Mouse (Mus musculus) brain, adult 2 months (tissue): ENCODE measurements around the gene Gad2.
A peak's percentile ranks its signal among the peaks of the same experiment; 100 is the strongest.

ENCODE experiments used
- DNase-seq: peaks from one replicate; pipeline ENCODE4 v3.0.0; 2011; ENCODE audit warnings: low read depth, low spot score

Gene Gad2

GRCm38 (mm10) chr2:22646134-22646533 lies 24.1 kb downstream of the Gad2 start:
- DNase-seq, result no peak

GRCm38 (mm10) chr2:22648394-22648793 lies 26.4 kb downstream of the Gad2 start:
- DNase-seq, result no peak

- no peak for DNase-seq
Measured at GRCm38 (mm10) chr2:22651826-22652225, 29.8 kb downstream of the Gad2 start.

- no peak for DNase-seq
Measured at GRCm38 (mm10) chr2:22663731-22664130, 41.7 kb downstream of the Gad2 start.

GRCm38 (mm10) chr2:22670415-22670814 lies 48.4 kb downstream of the Gad2 start:
- peak; percentile 61 for DNase-seq

- DNase-seq, result no peak
Measured at GRCm38 (mm10) chr2:22671348-22671747, 49.3 kb downstream of the Gad2 start.

GRCm38 (mm10) chr2:22677066-22677465 lies 55.1 kb downstream of the Gad2 start:
- DNase-seq, result no peak

GRCm38 (mm10) chr2:22679944-22680343 lies 57.9 kb downstream of the Gad2 start:
- DNase-seq, result peak; percentile 63

- no peak for DNase-seq
Measured at GRCm38 (mm10) chr2:22689969-22690368, 68.0 kb downstream of the Gad2 start.

GRCm38 (mm10) chr2:22704780-22705727 lies 83.0 kb downstream of the Gad2 start:
- DNase-seq, result peak; percentile 67

GRCm38 (mm10) chr2:22706233-22706632 lies 84.2 kb downstream of the Gad2 start:
- peak; percentile 15 for DNase-seq

- DNase-seq, result peak; percentile 90
Measured at GRCm38 (mm10) chr2:22721522-22722470, 99.8 kb downstream of the Gad2 start.

GRCm38 (mm10) chr2:22723927-22724534 lies 102.0 kb downstream of the Gad2 start:
- DNase-seq, result peak; percentile 69

- no peak for DNase-seq
Measured at GRCm38 (mm10) chr2:22727113-22727512, 105.1 kb downstream of the Gad2 start.

GRCm38 (mm10) chr2:22736134-22736533 lies 114.1 kb downstream of the Gad2 start:
- no peak for DNase-seq

- peak; percentile 43 for DNase-seq
Measured at GRCm38 (mm10) chr2:22739369-22739768, 117.4 kb downstream of the Gad2 start.

GRCm38 (mm10) chr2:22740441-22740840 lies 118.4 kb downstream of the Gad2 start:
- DNase-seq, result no peak

- DNase-seq, result peak; percentile 12
Measured at GRCm38 (mm10) chr2:22741222-22741621, 119.2 kb downstream of the Gad2 start.
